Mouse (Mus musculus) hindbrain, embryonic 14.5 days (tissue): ENCODE results near the gene Sult6b1. TPM values are rescaled to one million over a fixed set of nuclear protein-coding genes. Genes with fewer than 3 reads are reported as not detected.
A peak's percentile ranks its signal among the peaks of the same experiment; 100 is the strongest.

Source experiments
- ATAC-seq: fragments of 200-750 bp; cut with Nextera tagmentation; 2 replicates; pipeline ENCODE4 v1.8.0; 2017; ENCODE audit warnings: moderate number of reproducible peaks, mild to moderate bottlenecking, moderate TSS enrichment, moderate library complexity; ENCODE audit not compliant: low FRiP score
- DNase-seq: peaks from one replicate; pipeline ENCODE4 v3.0.0-alpha.2; 2015; ENCODE audit warnings: low spot score
- H3K27ac ChIP-seq: fragments of 300-500 bp; sonication (generic); 2 replicates; pipeline ENCODE4 v1.5.1; 2014; ENCODE audit warnings: mild to moderate bottlenecking, moderate library complexity
- H3K27me3 ChIP-seq: fragments of 300-500 bp; sonication (generic); 2 replicates; pipeline ENCODE4 v1.6.1; 2014; ENCODE audit warnings: mild to moderate bottlenecking, low read length, mixed read lengths; ENCODE audit not compliant: control insufficient read depth, insufficient read depth
- H3K36me3 ChIP-seq: fragments of 300-500 bp; sonication (generic); replicated peaks from 2 replicates; pipeline ENCODE4 v1.6.1; 2014; ENCODE audit not compliant: control insufficient read depth, insufficient read depth
- H3K4me1 ChIP-seq: fragments of 300-500 bp; sonication (generic); replicated peaks from 2 replicates; pipeline ENCODE4 v1.6.1; 2014; ENCODE audit warnings: antibody characterized with exemption, low read length, mixed read lengths; ENCODE audit not compliant: control insufficient read depth, insufficient read depth
- H3K4me2 ChIP-seq: fragments of 300-500 bp; sonication (generic); replicated peaks from 2 replicates; pipeline ENCODE4 v1.6.1; 2014; ENCODE audit warnings: mild to moderate bottlenecking, moderate library complexity
- H3K4me3 ChIP-seq: fragments of 300-500 bp; sonication (generic); replicated peaks from 2 replicates; pipeline ENCODE4 v1.5.1; 2014; ENCODE audit warnings: mild to moderate bottlenecking, low read length
- H3K9ac ChIP-seq: fragments of 300-500 bp; sonication (generic); 2 replicates; pipeline ENCODE4 v1.6.1; 2014
- H3K9me3 ChIP-seq: fragments of 300-500 bp; sonication (generic); 2 replicates; pipeline ENCODE4 v1.6.1; 2016; ENCODE audit warnings: low read length; ENCODE audit not compliant: control insufficient read depth
- WGBS: fragments of 180-500 bp; shearing (Covaris S2); extraction: QIAGEN DNeasy Blood & Tissue Kit; methylation state at CpG from one replicate; pipeline ENCODE4 v1.1.7; 2014; 5-methylcytosine and 5-hydroxymethylcytosine counted together
- polyA plus RNA-seq: library from polyadenylated mRNA; unstranded; fragments of >200 nt; fragmentation: Nextera tagmentation; extraction: Ambion mirVana; gene quantifications from 2 replicates; pipeline ENCODE4 v1.2.1, GENCODE M21; 2014

Sult6b1 gene
- polyA plus RNA-seq, 1 experiment from 2014 or later = 0.27 TPM

- Histone ChIP-seq H3K4me1 (peaks cover 14% of the 10 kb centered on the region), H3K9me3 (no peaks in the 10 kb centered on the region), H3K4me2 (peak overlapping the region; percentile 68), H3K27me3 (no peaks in the 10 kb centered on the region), H3K36me3 (peaks cover 44% of the 10 kb centered on the region), H3K27ac (no peak overlapping the region), H3K4me3 (no peak overlapping the region; the same call in 1 of the 2 replicates), H3K9ac (peak overlapping the region; percentile 83; the same call in 1 of the 2 replicates)
- DNase-seq (no peak), ATAC-seq (no peak)
- 47% methylated on average over 6 of the region's 6 CpGs for WGBS
Measured at GRCm38 (mm10) chr17:78917696-78918095, 10.9 kb upstream of the Sult6b1 start.

- H3K9ac ChIP-seq = peak overlapping the region; percentile 83
- 3% methylated on average over 11 of the region's 11 CpGs for WGBS
- peak overlapping the region; percentile 74 for H3K27ac ChIP-seq
- peak; percentile 19; the same call in 1 of the 2 replicates for ATAC-seq
- peak overlapping the region; percentile 68 for H3K4me2 ChIP-seq
- no peaks in the 10 kb centered on the region for H3K9me3 ChIP-seq
- no peaks in the 10 kb centered on the region for H3K27me3 ChIP-seq
- H3K4me1 ChIP-seq = peaks cover 14% of the 10 kb centered on the region
- no peak for DNase-seq
- H3K36me3 ChIP-seq = peaks cover 36% of the 10 kb centered on the region
- H3K4me3 ChIP-seq = peak overlapping the region; percentile 57
Measured at GRCm38 (mm10) chr17:78916899-78917298, 10.1 kb upstream of the Sult6b1 start.

- Histone ChIP-seq H3K4me2 (peak within 1 kb of the TSS; percentile 68), H3K4me1 (peaks cover 14% of the 10 kb centered on the region), H3K4me3 (peak within 1 kb of the TSS; percentile 57), H3K36me3 (peaks cover 31% of the 10 kb centered on the region), H3K27me3 (no peaks in the 10 kb centered on the region), H3K27ac (peak within 1 kb of the TSS; percentile 74), H3K9me3 (no peaks in the 10 kb centered on the region), H3K9ac (peak within 1 kb of the TSS; percentile 83)
- DNase-seq = peak; percentile 92
- under 1% methylated on average over 37 of the region's 37 CpGs for WGBS
- peak; percentile 95 for ATAC-seq
Measured at GRCm38 (mm10) chr17:78916369-78916813, 9.6 kb upstream of the Sult6b1 start, which contains the start of gene Cebpzos. TSS of gene Cebpzos (plus strand) at chr17:78916500.

- H3K9me3 ChIP-seq = no peaks in the 10 kb centered on the region
- DNase-seq (peak; percentile 48), ATAC-seq (peak; percentile 21)
- WGBS = 50% methylated on average over 6 of the region's 6 CpGs
- H3K4me2 ChIP-seq = peak overlapping the region; percentile 68
- H3K36me3 ChIP-seq = peaks cover 25% of the 10 kb centered on the region
- peak overlapping the region; percentile 57 for H3K4me3 ChIP-seq
- peak overlapping the region; percentile 74; the same call in 1 of the 2 replicates for H3K27ac ChIP-seq
- H3K27me3 ChIP-seq = no peaks in the 10 kb centered on the region
- peaks cover 14% of the 10 kb centered on the region for H3K4me1 ChIP-seq
- peak overlapping the region; percentile 83 for H3K9ac ChIP-seq
Measured at GRCm38 (mm10) chr17:78915772-78916171, 9.0 kb upstream of the Sult6b1 start.

GRCm38 (mm10) chr17:78913921-78914320 lies 7.1 kb upstream of the Sult6b1 start:
- Histone ChIP-seq H3K4me3 (no peak overlapping the region), H3K27ac (no peak overlapping the region), H3K4me1 (peaks cover 14% of the 10 kb centered on the region), H3K4me2 (no peak overlapping the region), H3K27me3 (no peaks in the 10 kb centered on the region; the same call in 1 of the 2 replicates), H3K9me3 (no peaks in the 10 kb centered on the region), H3K36me3 (peaks cover 8% of the 10 kb centered on the region; the same call in 1 of the 2 replicates), H3K9ac (no peak overlapping the region)
- WGBS = 68% methylated on average over 3 of the region's 3 CpGs
- ATAC-seq (no peak), DNase-seq (no peak)

DNA sequence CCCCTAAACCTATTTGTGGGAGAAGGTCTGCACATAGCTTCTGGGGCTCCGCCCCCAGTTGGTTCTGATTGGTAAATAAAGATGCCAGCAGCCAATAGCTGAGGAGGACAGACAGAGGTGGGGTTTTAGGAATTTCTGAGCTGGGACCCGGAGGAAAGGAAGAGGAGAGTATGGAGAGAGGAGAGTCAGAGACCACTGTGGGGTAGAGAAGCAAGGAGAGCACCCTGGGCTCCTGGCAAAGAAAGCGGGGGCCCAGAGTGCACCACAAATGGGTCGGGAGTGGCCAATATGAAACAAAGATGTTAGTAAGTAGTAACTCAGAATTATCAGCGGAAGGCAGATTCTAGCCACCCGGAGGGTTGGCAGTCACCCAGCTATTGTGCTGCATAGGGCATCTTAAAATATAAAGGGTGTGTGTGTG lies 6.1 kb upstream of the Sult6b1 start:
- H3K9ac ChIP-seq = peak overlapping the region; percentile 32
- DNase-seq (peak; percentile 58), ATAC-seq (peak; percentile 74)
- WGBS = 23% methylated on average over 6 of the region's 6 CpGs
- H3K4me3 ChIP-seq = peak overlapping the region; percentile 29
- H3K36me3 ChIP-seq = no peaks in the 10 kb centered on the region
- H3K4me2 ChIP-seq = peak overlapping the region; percentile 50
- H3K27ac ChIP-seq = peak overlapping the region; percentile 38; the same call in 1 of the 2 replicates
- no peaks in the 10 kb centered on the region; the same call in 1 of the 2 replicates for H3K27me3 ChIP-seq
- peaks cover 13% of the 10 kb centered on the region for H3K4me1 ChIP-seq
- H3K9me3 ChIP-seq = no peaks in the 10 kb centered on the region

DNA sequence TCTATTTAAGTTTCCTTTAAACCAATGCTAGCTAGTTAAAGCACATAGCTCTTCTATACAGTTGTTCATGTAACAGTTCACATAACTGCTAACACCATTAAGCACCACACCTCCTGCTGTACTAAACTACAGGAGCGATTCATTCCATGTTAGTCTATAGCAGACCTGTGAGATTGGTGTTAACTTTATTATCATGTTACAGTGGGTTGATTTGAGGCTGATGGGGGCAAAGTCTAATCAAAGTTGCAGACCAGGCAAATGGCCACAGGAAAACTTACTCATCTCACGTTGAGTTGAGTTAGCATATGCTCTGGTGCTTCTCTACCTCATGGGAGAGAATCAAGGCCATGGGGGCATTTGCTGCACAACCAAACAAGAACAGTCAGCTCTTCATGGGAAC lies 2.6 kb upstream of the Sult6b1 start:
- 84% methylated on average over 2 of the region's 2 CpGs for WGBS

GRCm38 (mm10) chr17:78903158-78903557 lies 3.6 kb downstream of the Sult6b1 start:
- Histone ChIP-seq H3K4me2 (no peak overlapping the region), H3K9ac (no peak overlapping the region), H3K4me3 (no peak overlapping the region), H3K4me1 (no peaks in the 10 kb centered on the region), H3K9me3 (no peaks in the 10 kb centered on the region), H3K36me3 (no peaks in the 10 kb centered on the region), H3K27me3 (no peaks in the 10 kb centered on the region), H3K27ac (no peak overlapping the region)
- 81% methylated on average over 2 of the region's 2 CpGs for whole genome bisulfite sequencing
- no peak for DNase-seq
- no peak for ATAC-seq

More for the DNA sequence above, 2.6 kb upstream of the Sult6b1 start:
- no peak for ATAC-seq
- Histone ChIP-seq H3K27me3 (no peaks in the 10 kb centered on the region; the same call in 1 of the 2 replicates), H3K27ac (no peak overlapping the region), H3K9ac (no peak overlapping the region), H3K4me2 (no peak overlapping the region), H3K9me3 (no peaks in the 10 kb centered on the region), H3K36me3 (no peaks in the 10 kb centered on the region), H3K4me3 (no peak overlapping the region), H3K4me1 (no peaks in the 10 kb centered on the region)
- DNase-seq = no peak

DNA sequence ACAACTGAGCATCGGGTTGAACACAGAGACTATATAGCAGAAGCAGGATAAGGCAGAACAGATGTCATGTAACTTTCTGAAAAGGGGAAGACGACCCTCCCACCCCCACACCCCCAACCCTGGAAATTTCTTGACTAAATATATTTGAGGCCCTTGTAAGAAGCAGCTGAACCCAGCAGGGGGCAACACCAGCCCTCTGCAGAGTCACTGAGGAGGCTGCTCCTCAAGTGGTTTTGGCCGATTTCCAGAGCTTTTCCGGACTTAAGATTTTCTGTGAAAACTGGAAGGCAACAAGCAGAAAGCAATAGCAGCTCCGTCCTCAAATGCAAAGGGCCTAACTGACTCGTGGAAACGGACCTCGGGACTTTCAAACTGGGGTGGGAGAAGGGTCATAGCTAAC lies 11.4 kb downstream of the Sult6b1 start:
- Histone ChIP-seq H3K27me3 (no peaks in the 10 kb centered on the region), H3K4me3 (no peak overlapping the region), H3K27ac (no peak overlapping the region), H3K36me3 (no peaks in the 10 kb centered on the region), H3K4me2 (0 out of 2 replicates have a peak overlapping the region, but pooled peaks have one; percentile 17), H3K9me3 (no peaks in the 10 kb centered on the region), H3K4me1 (no peaks in the 10 kb centered on the region), H3K9ac (no peak overlapping the region)
- no peak; the same call in 1 of the 2 replicates for ATAC-seq
- DNase-seq = peak; percentile 74
- WGBS = 39% methylated on average over 8 of the region's 8 CpGs
